8 mouse cellular contexts compared by ENCODE assay signal in genomic region chr13:98924897-98925485, GRCm38 (mm10). TPM values are rescaled to one million over a fixed set of nuclear protein-coding genes. Genes with fewer than 3 reads are reported as not detected.
A peak's percentile ranks its signal among the peaks of the same experiment; 100 is the strongest.
DNase-seq lines count a peak whose midpoint lies in the region; ATAC-seq and TF ChIP-seq lines count a peak whose summit lies in the region.

No protein-coding gene starts in this region.

- no peak for TF ChIP-seq POLR2A in bone marrow, adult 2 months (IDR thresholded peaks at IDR 0.05; ENCODE audit: borderline replicate concordance, control insufficient read depth, low read depth, low read length)

- no peak for ATAC-seq in heart, embryonic 12.5 days (ENCODE audit: insufficient number of reproducible peaks, low FRiP score)
- no peak for ATAC-seq in heart, embryonic 16.5 days (replicated peaks; ENCODE audit: extremely low read depth, insufficient read depth, low FRiP score)

- peak overlapping the region; percentile 91 for H3K4me2 ChIP-seq in heart, embryonic 12.5 days
- peak overlapping the region; percentile 93 for H3K4me2 ChIP-seq in heart, embryonic 16.5 days (ENCODE audit: low read depth, low read length)

- H3K4me1 ChIP-seq in heart, embryonic 12.5 days (replicated peaks): peaks cover 12% of the 10 kb centered on the region
- H3K4me1 ChIP-seq in bone marrow, adult 2 months (ENCODE audit: control insufficient read depth, insufficient read depth, low read length): peaks cover 2% of the 10 kb centered on the region; the same call in 1 of the 2 replicates
- peaks cover 14% of the 10 kb centered on the region for H3K4me1 ChIP-seq in heart, embryonic 16.5 days (ENCODE audit: control insufficient read depth, insufficient read depth, low read length)
- H3K4me1 ChIP-seq in megakaryocyte, embryonic 14.5 days: peaks cover 40% of the 10 kb centered on the region

- H3K36me3 ChIP-seq in heart, embryonic 12.5 days: peaks cover 14% of the 10 kb centered on the region
- peaks cover 4% of the 10 kb centered on the region for H3K36me3 ChIP-seq in heart, embryonic 16.5 days (ENCODE audit: control insufficient read depth, insufficient read depth)
- peaks cover 22% of the 10 kb centered on the region for H3K36me3 ChIP-seq in megakaryocyte, embryonic 14.5 days (replicated peaks; ENCODE audit: low read length)

- intact Hi-C loops in heart, postnatal 36 days (cut with DNase I): loop anchor here (2.0 to 10.0 kb wide), 3 partner anchors 34 to 113 kb away; no protein-coding TSS in a partner anchor

- H3K9ac ChIP-seq in heart, embryonic 12.5 days: peak overlapping the region; percentile 99
- H3K9ac ChIP-seq in heart, embryonic 16.5 days (ENCODE audit: low read length): peak overlapping the region; percentile 97

- DNase-seq in heart, postnatal 36 days: no peak
- DNase-seq in cerebellum, adult 9-10 months: no peak
- no peak for DNase-seq in left cerebral cortex, adult 18-20 months (ENCODE audit: low spot score in 2 of 2)
- DNase-seq in ovary, postnatal 36 days (ENCODE audit: low spot score): no peak

- H3K27me3 ChIP-seq in heart, embryonic 12.5 days (replicated peaks): no peaks in the 10 kb centered on the region
- H3K27me3 ChIP-seq in heart, embryonic 16.5 days (ENCODE audit: control insufficient read depth, insufficient read depth, low read length): no peaks in the 10 kb centered on the region
- no peaks in the 10 kb centered on the region for H3K27me3 ChIP-seq in megakaryocyte, embryonic 14.5 days (replicated peaks)

- no peaks in the 10 kb centered on the region for H3K9me3 ChIP-seq in heart, embryonic 12.5 days (replicated peaks)
- no peaks in the 10 kb centered on the region for H3K9me3 ChIP-seq in heart, embryonic 16.5 days (replicated peaks; ENCODE audit: control insufficient read depth, low read length)
- no peaks in the 10 kb centered on the region for H3K9me3 ChIP-seq in megakaryocyte, embryonic 14.5 days

- TF ChIP-seq CTCF in bone marrow, adult 2 months (IDR thresholded peaks at IDR 0.05; ENCODE audit: control insufficient read depth, insufficient read depth, low read length): no peak

- peak overlapping the region; percentile 85 for H3K4me3 ChIP-seq in heart, embryonic 12.5 days
- H3K4me3 ChIP-seq in bone marrow, adult 2 months (replicated peaks; ENCODE audit: control insufficient read depth, low read depth, low read length): peak overlapping the region; percentile 93
- peak overlapping the region; percentile 95 for H3K4me3 ChIP-seq in heart, embryonic 16.5 days (ENCODE audit: low read length)
- peak overlapping the region; percentile 96 for H3K4me3 ChIP-seq in megakaryocyte, embryonic 14.5 days (replicated peaks)

- 22% methylated on average over 11 of the region's 11 CpGs for WGBS in heart, embryonic 12.5 days
- WGBS in bone marrow, adult 2 months: 2% methylated on average over 11 of the region's 11 CpGs
- 10% methylated on average over 11 of the region's 11 CpGs for WGBS in heart, embryonic 16.5 days

- H3K27ac ChIP-seq in heart, embryonic 12.5 days (ENCODE audit: poor library complexity, severe bottlenecking): peak overlapping the region; percentile 94; the same call in 1 of the 2 replicates
- H3K27ac ChIP-seq in bone marrow, adult 2 months (ENCODE audit: control insufficient read depth, insufficient read depth, low read depth, low read length, poor library complexity): peak overlapping the region; percentile 88; the same call in 1 of the 2 replicates
- peak overlapping the region; percentile 95 for H3K27ac ChIP-seq in heart, embryonic 16.5 days (ENCODE audit: low read length)

RNA-seq across cellular contexts. Expression of gene Tnpo1, which starts 1.2 kb away (rescaled TPM):
- polyA plus RNA-seq in heart, embryonic 12.5 days (2016; fragmentation: Nextera tagmentation; extraction: Ambion mirVana): 54.1 and 58.0 TPM in 2 replicates
- total RNA-seq in heart, postnatal 36 days (2021): 10 to 100 TPM; 71.9 to 73.1 TPM
- polyA plus RNA-seq in bone marrow, adult 2 months (2011; ENCODE audit: insufficient read depth, insufficient read length, low replicate concordance, missing spikeins): 11.2 and 24.9 TPM in 2 replicates
- polyA plus RNA-seq in heart, embryonic 16.5 days (2015; fragmentation: Nextera tagmentation; extraction: Ambion mirVana): 39.5 and 40.5 TPM in 2 replicates
- polyA plus RNA-seq in megakaryocyte, embryonic 14.5 days (2012; ENCODE audit: insufficient read depth, low replicate concordance): 0.41 and 2.3 TPM in 2 replicates
- 10 to 100 TPM; 63.1 to 65.1 TPM for total RNA-seq in left cerebral cortex, adult 18-20 months (2021)

RNA-seq across cellular contexts. Expression of gene 1700024P04Rik, which starts 59.4 kb away (rescaled TPM):
- polyA plus RNA-seq in heart, embryonic 12.5 days (2016; fragmentation: Nextera tagmentation; extraction: Ambion mirVana): not detected in 2 replicates
- not detected for total RNA-seq in heart, postnatal 36 days (2021)
- polyA plus RNA-seq in bone marrow, adult 2 months (2011; ENCODE audit: insufficient read depth, insufficient read length, low replicate concordance, missing spikeins): not detected in 2 replicates
- polyA plus RNA-seq in heart, embryonic 16.5 days (2015; fragmentation: Nextera tagmentation; extraction: Ambion mirVana): not detected in 2 replicates
- not detected in 2 replicates for polyA plus RNA-seq in megakaryocyte, embryonic 14.5 days (2012; ENCODE audit: insufficient read depth, low replicate concordance)
- total RNA-seq in left cerebral cortex, adult 18-20 months (2021): not detected
